Mouse (Mus musculus) CH12.LX (cell line): ENCODE results near the gene Akap9. TPM values are rescaled to one million over a fixed set of nuclear protein-coding genes. Genes with fewer than 3 reads are reported as not detected.

ENCODE experiments used
- DNase-seq: peaks from one replicate; pipeline ENCODE4 v3.0.0-alpha.2; 2013; ENCODE audit errors: extremely low read depth
- H3K27ac ChIP-seq: 2 replicates; pipeline ENCODE4 v1.5.1; 2012; ENCODE audit warnings: low read depth, mild to moderate bottlenecking, control low read depth, moderate library complexity; ENCODE audit not compliant: insufficient read depth
- H3K27me3 ChIP-seq: replicated peaks from 2 replicates; pipeline ENCODE3; 2012; ENCODE audit warnings: inconsistent platforms
- H3K36me3 ChIP-seq, 2 experiments: replicated peaks in 1 of 2; 2 replicates each; pipeline versions ENCODE3 to v1.6.1; 2012; ENCODE audit warnings: inconsistent platforms in 1 of 2, low read length in 1 of 2, mild to moderate bottlenecking in 1 of 2, mixed read lengths in 1 of 2, moderate library complexity in 1 of 2; ENCODE audit not compliant: control insufficient read depth in 1 of 2, insufficient read depth in 1 of 2
- H3K4me1 ChIP-seq, 2 experiments: 2 replicates each; pipeline ENCODE4 v1.6.1; 2012; ENCODE audit warnings: inconsistent platforms in 1 of 2, moderate library complexity in 1 of 2; ENCODE audit not compliant: insufficient read depth in 2 of 2, control insufficient read depth in 1 of 2
- H3K4me2 ChIP-seq: 2 replicates; pipeline ENCODE4 v1.6.1; 2012; ENCODE audit warnings: low read depth, mild to moderate bottlenecking, control low read depth; ENCODE audit not compliant: poor library complexity, insufficient read depth, severe bottlenecking
- H3K4me3 ChIP-seq, 3 experiments: fragments of 150-350 bp in 1 of 3; sonication (generic) in 1 of 3; replicated peaks in 1 of 3; 2 replicates each; pipeline versions ENCODE3 to v1.5.1; 2011 to 2012; ENCODE audit warnings: low read depth in 2 of 3, low read length in 2 of 3, mild to moderate bottlenecking in 2 of 3, moderate library complexity in 2 of 3, control low read depth in 1 of 3, improper control_type of control experiment in 1 of 3, inconsistent platforms in 1 of 3, mixed read lengths in 1 of 3; ENCODE audit not compliant: poor library complexity in 1 of 3
- H3K79me2 ChIP-seq: replicated peaks from 2 replicates; pipeline ENCODE4 v1.6.1; 2012; ENCODE audit warnings: mild to moderate bottlenecking, moderate library complexity; ENCODE audit not compliant: control insufficient read depth, poor library complexity, insufficient read depth, severe bottlenecking; ENCODE audit errors: extremely low read depth
- H3K9ac ChIP-seq: 2 replicates; pipeline ENCODE4 v1.6.1; 2012; ENCODE audit warnings: low read depth, mild to moderate bottlenecking, control low read depth, moderate library complexity; ENCODE audit not compliant: insufficient read depth
- H3K9me3 ChIP-seq: replicated peaks from 2 replicates; pipeline ENCODE3; 2012; ENCODE audit warnings: low read length, inconsistent platforms, mixed read lengths
- CHD2 ChIP-seq: IDR thresholded peaks from 2 replicates; pipeline ENCODE4 v1.6.1; 2011; ENCODE audit warnings: low read length, improper control_type of control experiment
- CTCF ChIP-seq, 2 experiments: IDR thresholded peaks in 1 of 2; conservative IDR thresholded peaks in 1 of 2; 2 replicates each; pipeline ENCODE4 v1.5.1; 2011 to 2012; ENCODE audit warnings: low read depth in 2 of 2, low read length in 2 of 2, improper control_type of control experiment in 1 of 2, inconsistent platforms in 1 of 2, mild to moderate bottlenecking in 1 of 2, moderate library complexity in 1 of 2
- EP300 ChIP-seq: IDR thresholded peaks from 2 replicates; pipeline ENCODE4 v1.6.1; 2011; ENCODE audit warnings: low read length, improper control_type of control experiment
- ETS1 ChIP-seq: conservative IDR thresholded peaks from 2 replicates; pipeline ENCODE4 v1.6.1; 2012; ENCODE audit warnings: low read depth, mild to moderate bottlenecking, inconsistent platforms, low read length, improper control_type of control experiment, moderate library complexity
- JUN ChIP-seq: IDR thresholded peaks from 2 replicates; pipeline ENCODE4 v1.6.1; 2011; ENCODE audit warnings: low read depth, mild to moderate bottlenecking, low read length, improper control_type of control experiment, moderate library complexity; ENCODE audit not compliant: insufficient read depth
- KAT2A ChIP-seq: IDR thresholded peaks from 2 replicates; pipeline ENCODE4 v1.6.1; 2012; ENCODE audit warnings: low read length, improper control_type of control experiment, inconsistent platforms; ENCODE audit not compliant: insufficient replicate concordance
- MAFK ChIP-seq: IDR thresholded peaks from 2 replicates; pipeline ENCODE4 v1.6.1; 2011; ENCODE audit warnings: low read length, improper control_type of control experiment; ENCODE audit not compliant: insufficient replicate concordance
- MAX ChIP-seq: IDR thresholded peaks from 2 replicates; pipeline ENCODE4 v1.6.1; 2011; ENCODE audit warnings: low read length, improper control_type of control experiment
- MYC ChIP-seq: IDR thresholded peaks from 2 replicates; pipeline ENCODE4 v1.6.1; 2011; ENCODE audit warnings: low read depth, mild to moderate bottlenecking, improper control_type of control experiment, low read length
- NELFE ChIP-seq: IDR thresholded peaks from 2 replicates; pipeline ENCODE4 v1.6.1; 2011; ENCODE audit warnings: low read depth, low read length, improper control_type of control experiment
- PAX5 ChIP-seq: IDR thresholded peaks from 2 replicates; pipeline ENCODE4 v1.6.1; 2012; ENCODE audit warnings: low read length, inconsistent platforms, mixed read lengths
- RAD21 ChIP-seq: IDR thresholded peaks from 2 replicates; pipeline ENCODE4 v1.6.1; 2011; ENCODE audit warnings: low read depth, mild to moderate bottlenecking, low read length, improper control_type of control experiment, moderate library complexity
- RCOR1 ChIP-seq: conservative IDR thresholded peaks from 2 replicates; pipeline ENCODE4 v1.6.1; 2012; ENCODE audit warnings: low read depth, mild to moderate bottlenecking, inconsistent platforms, low read length, improper control_type of control experiment
- SMC3 ChIP-seq: IDR thresholded peaks from 2 replicates; pipeline ENCODE4 v1.6.1; 2011; ENCODE audit warnings: low read depth, low read length, improper control_type of control experiment
- UBTF ChIP-seq: IDR thresholded peaks from 2 replicates; pipeline ENCODE4 v1.6.1; 2012; ENCODE audit warnings: low read depth, mild to moderate bottlenecking, inconsistent platforms, low read length, improper control_type of control experiment, moderate library complexity
- USF1 ChIP-seq: IDR thresholded peaks from 2 replicates; pipeline ENCODE4 v1.6.1; 2014; ENCODE audit warnings: low read depth, mild to moderate bottlenecking, inconsistent platforms, low read length, improper control_type of control experiment
- ZNF384 ChIP-seq: IDR thresholded peaks from 2 replicates; pipeline ENCODE4 v1.6.1; 2012; ENCODE audit warnings: low read depth, low read length, improper control_type of control experiment, inconsistent platforms
- dilution Hi-C: fragments of 300-500 bp; cut with MboI; formaldehyde crosslinking; loops from 2 replicates; pipeline ENCODE4 v1.14.3; 2020; ENCODE audit warnings: low sequenced_read_pairs; ENCODE audit not compliant: extremely low pct_unique_long_range_greater_than_20kb, extremely low pct_ligation_motif_present
- in situ Hi-C: fragments of 300-500 bp; cut with MboI; formaldehyde crosslinking; loops from 3 replicates; pipeline ENCODE4 v1.14.3; 2019; ENCODE audit warnings: low sequenced_read_pairs, low pct_ligation_motif_present, low pct_unique_long_range_greater_than_20kb, mixed read lengths
- polyA plus RNA-seq: library from polyadenylated mRNA; unstranded; fragments of >175 nt; gene quantifications from 2 replicates; pipeline ENCODE4 v1.2.1, GENCODE M21; 2012; ENCODE audit warnings: low read depth; ENCODE audit not compliant: insufficient read length
- total RNA-seq, 2 experiments: library from RNA; depleted of rRNA; stranded (reverse); fragments of 300-350 nt in 1 of 2; fragments of >200 nt in 1 of 2; gene quantifications; 2 replicates each; pipeline ENCODE4 v1.2.3; 2012 to 2014

The Akap9 gene
- total and polyA plus RNA-seq, 3 experiments: 10.3 to 15.6 (median 12.8) TPM

DNA sequence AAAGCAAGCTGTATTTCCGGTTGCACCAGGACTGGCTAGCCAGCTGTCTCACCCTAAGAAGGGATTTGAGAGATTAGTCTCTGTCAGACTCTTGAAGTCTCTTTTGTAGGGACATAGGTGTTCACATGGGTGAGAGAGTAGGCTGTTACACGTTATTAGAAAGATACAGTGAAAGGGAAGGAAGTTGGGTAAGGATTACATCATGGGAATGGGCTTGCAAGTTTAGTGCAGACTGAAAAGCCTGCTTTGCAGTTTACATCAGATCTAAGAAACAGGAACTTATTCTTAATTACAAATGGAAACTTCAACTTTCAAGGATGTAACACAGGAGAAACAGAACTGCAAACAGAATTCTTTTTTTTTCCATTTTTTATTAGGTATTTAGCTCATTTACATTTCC is 22.4 kb upstream of the Akap9 start:
- H3K4me1 ChIP-seq: no peaks in the 10 kb centered on the region
- TF ChIP-seq SMC3 (no peak), MAFK (no peak), MAX (no peak), PAX5 (no peak)
- TF ChIP-seq, all 38 proteins: peak for 0
- DNase-seq: no peak
- H3K9me3 ChIP-seq: no peaks in the 10 kb centered on the region
- H3K27me3 ChIP-seq: no peaks in the 10 kb centered on the region
- dilution Hi-C loops: no loop called here
- no peaks in the 10 kb centered on the region for H3K36me3 ChIP-seq
- no peak overlapping the region for H3K9ac ChIP-seq
- in situ Hi-C loops: no loop called here
- H3K4me2 ChIP-seq: no peak overlapping the region
- no peak overlapping the region for H3K27ac ChIP-seq
- no peak overlapping the region for H3K4me3 ChIP-seq
- no peaks in the 10 kb centered on the region for H3K79me2 ChIP-seq

DNA sequence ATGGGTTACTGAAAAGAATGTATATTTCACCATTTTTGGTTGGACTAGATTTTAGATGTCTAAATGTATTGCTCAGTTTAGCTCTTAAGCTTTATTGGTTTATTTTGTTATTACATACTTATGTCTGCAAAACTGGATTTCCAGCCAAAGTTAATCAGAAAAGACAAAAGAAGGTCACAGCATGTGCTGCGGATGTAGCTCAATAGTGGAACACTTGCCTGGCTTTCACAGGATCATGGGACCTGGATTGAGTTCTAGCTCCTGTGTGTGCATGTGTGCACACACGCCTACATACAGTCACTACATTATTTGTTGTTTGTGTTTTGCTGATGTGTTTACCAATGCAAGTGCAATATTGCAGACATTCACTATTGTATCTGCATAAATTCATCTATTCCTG is 5.5 kb upstream of the Akap9 start:
- no peak for DNase-seq
- H3K9ac ChIP-seq: no peak overlapping the region
- TF ChIP-seq SMC3: no peak
- no peak for TF ChIP-seq CTCF (conservative IDR thresholded peaks at IDR 0.05 in 1 of 2, IDR thresholded peaks at IDR 0.05 in 1 of 2; ENCODE audit: low read depth in 2 of 2, low read length in 2 of 2)
- TF ChIP-seq MYC: no peak
- H3K9me3 ChIP-seq: no peaks in the 10 kb centered on the region
- H3K27ac ChIP-seq: no peak overlapping the region
- H3K4me2 ChIP-seq: no peak overlapping the region
- H3K36me3 ChIP-seq: no peaks in the 10 kb centered on the region
- no peaks in the 10 kb centered on the region for H3K4me1 ChIP-seq
- H3K4me3 ChIP-seq: no peak overlapping the region
- no peaks in the 10 kb centered on the region for H3K79me2 ChIP-seq
- in situ Hi-C loops: no loop called here
- H3K27me3 ChIP-seq: no peaks in the 10 kb centered on the region
- dilution Hi-C loops: no loop called here

DNA sequence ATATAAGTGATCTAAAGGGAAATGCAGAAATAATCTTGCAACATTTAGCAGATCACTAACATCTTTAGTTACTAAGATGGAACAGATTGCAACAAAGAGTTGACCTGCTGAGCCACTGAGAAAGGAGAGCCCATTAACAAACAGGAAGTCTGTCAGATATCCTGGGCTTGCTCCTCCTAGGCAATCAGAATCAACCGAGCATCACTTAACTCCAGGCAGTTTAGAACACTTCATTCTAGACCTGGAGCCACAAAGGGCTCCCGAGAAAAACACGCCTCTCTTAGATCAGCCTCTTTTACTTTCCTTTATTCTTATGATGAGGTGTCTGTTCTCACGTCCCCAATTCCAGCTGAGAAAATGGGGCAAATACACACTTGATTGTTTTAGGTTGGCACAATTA is 1.2 kb upstream of the Akap9 start:
- TF ChIP-seq EP300: no peak
- no peak for TF ChIP-seq KAT2A
- no peak for TF ChIP-seq JUN
- TF ChIP-seq UBTF: no peak
- TF ChIP-seq RCOR1: no peak
- no peak for TF ChIP-seq ZNF384
- no peak for TF ChIP-seq ETS1
- no peak for TF ChIP-seq NELFE
- no peak for TF ChIP-seq CHD2
- no peak for TF ChIP-seq USF1
- no peak for TF ChIP-seq RAD21
- Histone ChIP-seq H3K9me3 (no peaks in the 10 kb centered on the region), H3K27ac (no peak overlapping the region), H3K9ac (no peak overlapping the region), H3K4me2 (no peak overlapping the region), H3K79me2 (peaks cover 4% of the 10 kb centered on the region), H3K36me3 (peaks cover 0 to 1% of the 10 kb centered on the region in 2 experiments), H3K4me3 (no peak overlapping the region), H3K27me3 (no peaks in the 10 kb centered on the region), H3K4me1 (peaks cover 6 to 15% of the 10 kb centered on the region in 2 experiments; a peak in 3 of 4 replicates)
- in situ Hi-C loops: no loop called here
- DNase-seq: no peak
- dilution Hi-C loops: no loop called here
